Mouse (Mus musculus) neural tube, embryonic 12.5 days (tissue): Measurements from ENCODE around the gene Gm10392. TPM values are rescaled to one million over a fixed set of nuclear protein-coding genes. Genes with fewer than 3 reads are reported as not detected.

ENCODE experiments used
- ATAC-seq: fragments of 200-750 bp; cut with Nextera tagmentation; 2 replicates; pipeline ENCODE4 v1.8.0; 2017; ENCODE audit warnings: low read depth, mild to moderate bottlenecking, moderate TSS enrichment, moderate library complexity; ENCODE audit not compliant: low FRiP score
- H3K27ac ChIP-seq: fragments of 300-500 bp; sonication (generic); 2 replicates; pipeline ENCODE4 v1.5.1; 2016
- H3K27me3 ChIP-seq: fragments of 300-500 bp; sonication (generic); replicated peaks from 2 replicates; pipeline ENCODE4 v1.6.1; 2016; ENCODE audit warnings: mild to moderate bottlenecking
- H3K36me3 ChIP-seq: fragments of 300-500 bp; sonication (generic); 2 replicates; pipeline ENCODE4 v1.6.1; 2016; ENCODE audit warnings: mild to moderate bottlenecking
- H3K4me1 ChIP-seq: fragments of 300-500 bp; sonication (generic); 2 replicates; pipeline ENCODE4 v1.6.1; 2016
- H3K4me2 ChIP-seq: fragments of 300-500 bp; sonication (generic); replicated peaks from 2 replicates; pipeline ENCODE4 v1.6.1; 2016; ENCODE audit warnings: mild to moderate bottlenecking
- H3K4me3 ChIP-seq: fragments of 300-500 bp; sonication (generic); 2 replicates; pipeline ENCODE4 v1.5.1; 2016
- H3K9ac ChIP-seq: fragments of 300-500 bp; sonication (generic); 2 replicates; pipeline ENCODE4 v1.6.1; 2016; ENCODE audit warnings: mild to moderate bottlenecking
- H3K9me3 ChIP-seq: fragments of 300-500 bp; sonication (generic); 2 replicates; pipeline ENCODE4 v1.6.1; 2016; ENCODE audit warnings: mild to moderate bottlenecking
- WGBS: fragments of 180-500 bp; shearing (Covaris S2); methylation state at CpG from one replicate; pipeline ENCODE4 v1.1.7; 2016; 5-methylcytosine and 5-hydroxymethylcytosine counted together
- polyA plus RNA-seq: library from polyadenylated mRNA; unstranded; fragments of >200 nt; fragmentation: Nextera tagmentation; extraction: Ambion mirVana; gene quantifications from 2 replicates; pipeline ENCODE4 v1.2.1, GENCODE M21; 2016

Gm10392 gene
- polyA plus RNA-seq, 1 experiment from 2014 or later, result 0.39 TPM

DNA sequence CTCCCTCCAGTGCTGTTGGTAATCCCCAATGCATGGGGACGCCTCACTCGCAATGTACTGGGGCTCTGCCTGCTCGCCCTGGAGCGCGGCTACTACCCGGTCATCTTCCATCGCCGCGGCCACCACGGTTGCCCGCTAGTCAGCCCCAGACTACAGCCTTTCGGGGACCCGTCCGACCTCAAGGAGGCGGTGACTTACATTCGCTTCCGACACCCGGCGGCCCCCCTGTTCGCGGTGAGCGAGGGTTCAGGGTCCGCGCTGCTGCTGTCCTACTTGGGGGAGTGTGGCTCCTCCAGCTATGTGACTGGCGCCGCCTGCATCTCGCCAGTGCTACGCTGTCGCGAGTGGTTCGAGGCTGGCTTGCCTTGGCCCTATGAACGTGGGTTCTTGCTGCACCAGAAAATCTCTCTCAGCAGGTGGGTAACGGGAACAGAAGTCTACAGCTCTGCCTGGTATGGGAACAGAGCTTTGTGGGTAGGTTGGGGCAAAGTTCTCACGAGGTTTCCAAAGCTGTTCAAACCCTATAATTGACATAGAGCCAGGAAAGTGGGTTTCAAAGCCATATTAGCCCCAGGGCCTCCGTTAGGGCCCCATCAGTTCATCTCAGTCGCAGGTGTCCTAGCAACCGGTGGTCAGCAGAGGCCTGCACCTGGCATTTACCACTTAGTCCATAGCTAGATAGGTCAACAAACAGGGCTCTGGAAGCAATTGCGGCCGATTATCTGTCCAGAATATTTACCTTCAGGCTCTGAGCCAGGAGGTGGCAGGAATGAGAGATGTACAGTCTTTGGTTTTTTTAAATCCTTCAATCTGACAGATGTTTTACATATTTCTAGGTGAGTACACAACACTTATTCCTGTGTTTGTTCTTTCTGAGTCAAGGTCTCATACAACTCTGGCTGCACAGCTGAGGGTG lies 3.1 kb downstream of the Gm10392 start, which contains the start of gene Trp53i13:
Gene Trp53i13, minus strand, starts transcription at position 344 of the 916 bp plus-strand sequence.
- Histone ChIP-seq H3K4me3 (peak within 1 kb of the TSS; percentile 49), H3K4me2 (peak within 1 kb of the TSS; percentile 93), H3K27ac (no peak within 1 kb of the TSS), H3K4me1 (peaks cover 39% of the 10 kb centered on the region), H3K36me3 (no peaks in the 10 kb centered on the region), H3K9ac (peak within 1 kb of the TSS; percentile 58), H3K9me3 (no peaks in the 10 kb centered on the region), H3K27me3 (peaks cover 26% of the 10 kb centered on the region)
- no peak; the same call in 1 of the 2 replicates for ATAC-seq
- WGBS, result 6% methylated on average over 39 of the region's 39 CpGs

- Histone ChIP-seq H3K27me3 (peaks cover 26% of the 10 kb centered on the region), H3K36me3 (no peaks in the 10 kb centered on the region), H3K4me1 (peaks cover 36% of the 10 kb centered on the region), H3K4me3 (peak within 1 kb of the TSS; percentile 58), H3K4me2 (peak within 1 kb of the TSS; percentile 93), H3K27ac (no peak within 1 kb of the TSS), H3K9me3 (no peaks in the 10 kb centered on the region), H3K9ac (peak within 1 kb of the TSS; percentile 58)
- WGBS, result under 1% methylated on average over 72 of the region's 72 CpGs
- ATAC-seq, result peak; percentile 51
Measured at GRCm38 (mm10) chr11:77514832-77515636, 4.0 kb downstream of the Gm10392 start, which contains the start of gene Abhd15. Gene Abhd15 (plus strand): TSS chr11:77515121.

- Histone ChIP-seq H3K27ac (no peak overlapping the region), H3K9me3 (no peaks in the 10 kb centered on the region), H3K9ac (peak overlapping the region; percentile 58), H3K36me3 (peaks cover 3% of the 10 kb centered on the region; the same call in 1 of the 2 replicates), H3K4me1 (peaks cover 36% of the 10 kb centered on the region), H3K4me3 (peak overlapping the region; percentile 49), H3K4me2 (peak overlapping the region; percentile 93), H3K27me3 (peaks cover 26% of the 10 kb centered on the region)
- WGBS, result 5% methylated on average over 19 of the region's 19 CpGs
- ATAC-seq, result no peak
Measured at GRCm38 (mm10) chr11:77514281-77514831, 4.6 kb downstream of the Gm10392 start.

- Histone ChIP-seq H3K27me3 (peaks cover 26% of the 10 kb centered on the region), H3K9me3 (no peaks in the 10 kb centered on the region), H3K4me1 (peaks cover 36% of the 10 kb centered on the region), H3K27ac (no peak overlapping the region), H3K9ac (peak overlapping the region; percentile 35; the same call in 1 of the 2 replicates), H3K36me3 (peaks cover 3% of the 10 kb centered on the region; the same call in 1 of the 2 replicates), H3K4me2 (peak overlapping the region; percentile 93), H3K4me3 (peak overlapping the region; percentile 58)
- 9% methylated on average over 10 of the region's 10 CpGs for WGBS
- ATAC-seq, result no peak
Measured at GRCm38 (mm10) chr11:77513811-77514170, 5.2 kb downstream of the Gm10392 start.

- H3K9ac ChIP-seq, result peak overlapping the region; percentile 61
- ATAC-seq, result peak; percentile 65
- H3K36me3 ChIP-seq, result peaks cover 3% of the 10 kb centered on the region; the same call in 1 of the 2 replicates
- no peak overlapping the region for H3K27ac ChIP-seq
- H3K4me2 ChIP-seq, result peak overlapping the region; percentile 93
- peaks cover 40% of the 10 kb centered on the region for H3K4me1 ChIP-seq
- H3K9me3 ChIP-seq, result no peaks in the 10 kb centered on the region
- WGBS, result under 1% methylated on average over 70 of the region's 84 CpGs
- H3K27me3 ChIP-seq, result peaks cover 26% of the 10 kb centered on the region
- H3K4me3 ChIP-seq, result peak overlapping the region; percentile 58
Measured at GRCm38 (mm10) chr11:77512891-77513810, 5.8 kb downstream of the Gm10392 start.

GRCm38 (mm10) chr11:77511336-77511735 lies 7.7 kb downstream of the Gm10392 start:
- Histone ChIP-seq H3K4me3 (no peak overlapping the region), H3K36me3 (peaks cover 18% of the 10 kb centered on the region), H3K9ac (no peak overlapping the region), H3K27ac (no peak overlapping the region), H3K9me3 (no peaks in the 10 kb centered on the region), H3K4me1 (peaks cover 42% of the 10 kb centered on the region), H3K27me3 (peaks cover 18% of the 10 kb centered on the region), H3K4me2 (no peak overlapping the region)
- no peak for ATAC-seq
- 89% methylated on average over 5 of the region's 5 CpGs for WGBS

- 19% methylated on average over 49 of the region's 49 CpGs for WGBS
- H3K4me2 ChIP-seq, result peak overlapping the region; percentile 62
- peaks cover 14% of the 10 kb centered on the region for H3K4me1 ChIP-seq
- H3K4me3 ChIP-seq, result peak overlapping the region; percentile 24; the same call in 1 of the 2 replicates
- peaks cover 48% of the 10 kb centered on the region for H3K36me3 ChIP-seq
- H3K9ac ChIP-seq, result peak overlapping the region; percentile 48
- no peak overlapping the region for H3K27ac ChIP-seq
- H3K27me3 ChIP-seq, result no peaks in the 10 kb centered on the region
- ATAC-seq, result peak; percentile 49; the same call in 1 of the 2 replicates
- no peaks in the 10 kb centered on the region for H3K9me3 ChIP-seq
Measured at GRCm38 (mm10) chr11:77508068-77509021, 10.7 kb downstream of the Gm10392 start.

DNA sequence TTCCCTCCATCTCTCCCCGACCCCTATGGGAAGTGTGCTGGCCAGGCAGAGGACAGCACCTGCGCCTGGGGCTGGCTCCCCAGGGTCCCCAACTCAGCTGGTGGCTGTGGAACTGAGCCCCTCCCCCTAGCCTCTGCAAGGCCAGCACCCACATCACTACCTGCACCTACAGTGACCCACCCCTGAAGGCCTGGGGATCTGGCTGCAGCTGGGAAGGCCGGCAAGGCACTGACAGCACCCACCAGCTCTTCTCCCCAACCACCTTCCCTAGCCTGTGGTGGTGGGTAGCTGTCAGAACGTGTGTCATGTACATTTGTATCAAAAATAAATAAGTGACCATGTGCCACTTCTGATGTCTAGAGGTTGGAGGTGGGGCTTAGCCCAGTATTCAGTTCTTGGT lies 11.6 kb downstream of the Gm10392 start:
- WGBS, result 75% methylated on average over 4 of the region's 4 CpGs
- Histone ChIP-seq H3K36me3 (peaks cover 57% of the 10 kb centered on the region), H3K4me3 (no peak overlapping the region)

GRCm38 (mm10) chr11:77506941-77507340 lies 12.1 kb downstream of the Gm10392 start:
- H3K9ac ChIP-seq, result no peak overlapping the region
- no peak for ATAC-seq
- peaks cover 61% of the 10 kb centered on the region for H3K36me3 ChIP-seq
- no peaks in the 10 kb centered on the region for H3K27me3 ChIP-seq
- peaks cover 7% of the 10 kb centered on the region for H3K4me1 ChIP-seq
- no peak overlapping the region for H3K4me3 ChIP-seq
- H3K9me3 ChIP-seq, result no peaks in the 10 kb centered on the region
- H3K27ac ChIP-seq, result no peak overlapping the region
- WGBS, result 88% methylated on average over 6 of the region's 6 CpGs
- H3K4me2 ChIP-seq, result no peak overlapping the region

More for the DNA sequence above, 11.6 kb downstream of the Gm10392 start:
- H3K27ac ChIP-seq, result no peak overlapping the region
- H3K27me3 ChIP-seq, result no peaks in the 10 kb centered on the region
- peaks cover 10% of the 10 kb centered on the region for H3K4me1 ChIP-seq
- H3K9ac ChIP-seq, result no peak overlapping the region
- ATAC-seq, result no peak
- no peaks in the 10 kb centered on the region for H3K9me3 ChIP-seq
- no peak overlapping the region for H3K4me2 ChIP-seq

GRCm38 (mm10) chr11:77506273-77506672 lies 12.7 kb downstream of the Gm10392 start:
- Histone ChIP-seq H3K4me3 (no peak overlapping the region), H3K27ac (no peak overlapping the region), H3K4me2 (no peak overlapping the region), H3K27me3 (no peaks in the 10 kb centered on the region), H3K9me3 (no peaks in the 10 kb centered on the region), H3K9ac (no peak overlapping the region), H3K4me1 (peaks cover 7% of the 10 kb centered on the region), H3K36me3 (peaks cover 66% of the 10 kb centered on the region)
- no peak for ATAC-seq
- 87% methylated on average over 14 of the region's 14 CpGs for WGBS
